Mouse (Mus musculus) NIH3T3 (cell line): ENCODE data around the gene Icam1.

Experiments
- DNase-seq: peaks from one replicate; pipeline ENCODE4 v3.0.0-alpha.2; 2012; ENCODE audit warnings: low read depth

The Icam1 gene

DNA sequence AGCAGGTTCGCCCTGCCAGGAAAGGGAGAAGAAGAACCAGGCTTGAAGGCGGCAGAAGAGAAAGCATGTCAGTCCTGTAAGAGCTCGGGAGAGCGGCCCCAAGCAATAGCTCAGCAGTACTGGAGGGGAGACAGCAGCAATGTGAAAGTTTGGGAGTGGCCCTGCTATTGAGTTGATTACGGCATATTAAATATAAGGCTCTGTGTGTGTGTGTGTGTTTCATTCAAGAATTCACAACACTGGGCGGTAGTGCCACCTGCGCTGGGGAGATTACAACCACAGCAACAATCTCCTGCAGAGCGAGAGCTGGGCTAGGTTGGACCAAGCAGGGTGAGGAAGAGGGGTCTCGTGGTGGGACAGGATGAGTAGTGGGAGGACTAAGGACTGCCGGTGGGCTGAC, 35.8 kb downstream of the Icam1 start:
- DNase-seq, result no peak

DNA sequence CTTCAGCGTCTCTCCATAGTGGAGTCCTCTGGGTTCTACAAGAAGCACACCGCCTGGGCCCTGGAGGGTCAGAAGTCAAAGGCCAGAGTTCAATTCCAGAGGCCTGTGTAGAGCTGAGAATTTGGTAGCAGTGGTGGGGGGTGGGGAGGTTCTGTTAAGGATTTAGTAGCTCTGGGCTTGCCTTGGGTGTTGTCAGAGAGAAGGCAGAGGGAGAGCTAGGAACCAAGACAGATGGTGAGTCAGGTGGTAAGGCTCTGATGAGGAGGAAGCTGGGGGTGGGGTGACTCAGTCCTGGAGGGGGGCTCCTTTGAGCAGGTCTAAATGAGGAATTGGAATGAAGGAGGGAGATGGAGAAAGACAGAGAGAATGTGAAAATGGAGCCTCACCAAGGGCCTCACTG, 47.1 kb downstream of the Icam1 start:
- peak; percentile 29 for DNase-seq

GRCm38 (mm10) chr9:21067006-21067684, 51.4 kb downstream of the Icam1 start, which contains the start of gene Zglp1:
TSS of gene Zglp1 (minus strand) at chr9:21067093.
- no peak for DNase-seq

DNA sequence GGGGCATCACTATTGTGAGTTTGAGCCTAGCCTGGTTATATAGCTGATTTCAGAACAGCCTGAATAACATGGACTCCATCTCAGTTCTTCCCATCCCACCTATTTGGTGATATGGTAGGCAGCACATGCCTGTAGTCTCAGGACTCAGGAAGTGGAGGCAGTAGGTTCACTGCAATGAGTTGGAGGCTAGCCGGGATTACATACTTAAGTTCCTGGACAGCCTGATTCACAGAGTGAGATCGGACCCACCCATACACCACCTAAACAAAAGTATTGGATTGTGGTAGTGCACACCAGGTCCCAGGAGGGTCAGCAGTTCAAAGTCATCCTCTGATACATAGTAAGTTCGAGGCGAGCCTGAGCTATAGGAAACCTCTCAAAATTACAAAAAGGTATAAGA, 56.9 kb downstream of the Icam1 start:
- DNase-seq, result peak; percentile 38

GRCm38 (mm10) chr9:21073044-21073840, 57.5 kb downstream of the Icam1 start, which contains the start of the genes Gm49373 and Fdx1l:
TSS of gene Gm49373 (minus strand) at chr9:21073096.
TSS of gene Fdx1l (minus strand) at chr9:21073614.
- DNase-seq, result peak; percentile 89

DNA sequence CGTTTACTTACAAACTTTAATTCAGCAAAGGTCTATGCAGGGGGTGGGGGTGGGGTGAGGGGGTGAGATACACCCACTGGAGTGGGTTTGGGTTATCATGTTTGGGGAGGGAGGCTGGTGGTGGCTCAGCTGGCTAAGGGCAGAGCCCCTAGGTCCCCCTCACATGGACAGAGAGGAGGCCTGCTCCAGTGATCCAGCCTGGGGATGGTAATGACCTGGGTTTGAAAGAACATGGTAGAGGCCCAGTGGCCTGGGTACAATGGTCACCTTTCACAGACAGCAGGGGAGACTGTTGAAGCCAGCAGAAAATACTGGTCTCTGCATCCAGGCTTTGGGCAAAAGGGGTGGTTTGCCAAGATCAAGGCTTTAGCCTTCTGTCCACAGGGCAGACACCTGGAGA, 58.4 kb downstream of the Icam1 start:
- no peak for DNase-seq

GRCm38 (mm10) chr9:21075625-21076024, 59.8 kb downstream of the Icam1 start:
- DNase-seq, result no peak
